Mouse (Mus musculus): ENCODE results near the gene Map3k14.
"Not testable (repeated sequence)": the region's sequence is repeated elsewhere in the genome, so short reads cannot be mapped to it uniquely, and the experiment has no call there.

The Map3k14 gene

GRCm38 (mm10) chr11:103267346-103268219 lies at the start of gene Map3k14:
Map3k14 (minus strand) TSS chr11:103267472.
- DNase-seq (ENCODE audit: low spot score in 2 of 2) = peak; percentile 99

GRCm38 (mm10) chr11:103315379-103315778 lies 48.1 kb upstream of the Map3k14 start:
- DNase-seq (ENCODE audit: low spot score in 2 of 2) = no peak

- no peak for DNase-seq (ENCODE audit: low spot score in 2 of 2)
Observed at GRCm38 (mm10) chr11:103314736-103315374, 47.6 kb upstream of the Map3k14 start.

- DNase-seq (ENCODE audit: low spot score in 2 of 2) = no peak
Observed at GRCm38 (mm10) chr11:103313542-103313941, 46.3 kb upstream of the Map3k14 start.

- no peak for DNase-seq (ENCODE audit: low spot score in 2 of 2)
Observed at GRCm38 (mm10) chr11:103312655-103313255, 45.5 kb upstream of the Map3k14 start.

GRCm38 (mm10) chr11:103311960-103312611 lies 44.8 kb upstream of the Map3k14 start:
- DNase-seq (ENCODE audit: low spot score in 2 of 2) = peak in 1 of 2 experiments; percentile 35

- DNase-seq (ENCODE audit: low spot score in 2 of 2) = no peak
Observed at GRCm38 (mm10) chr11:103309956-103310574, 42.8 kb upstream of the Map3k14 start.

- no peak for DNase-seq (ENCODE audit: low spot score in 2 of 2)
Observed at GRCm38 (mm10) chr11:103307910-103308309, 40.6 kb upstream of the Map3k14 start.

- no peak for DNase-seq (ENCODE audit: low spot score in 2 of 2)
Observed at GRCm38 (mm10) chr11:103304525-103304924, 37.3 kb upstream of the Map3k14 start.

GRCm38 (mm10) chr11:103294772-103295171 lies 27.5 kb upstream of the Map3k14 start:
- no peak for DNase-seq (ENCODE audit: low spot score in 2 of 2)

- DNase-seq (ENCODE audit: low spot score in 2 of 2) = no peak
Observed at GRCm38 (mm10) chr11:103294066-103294465, 26.8 kb upstream of the Map3k14 start.

GRCm38 (mm10) chr11:103292890-103293287 lies 25.6 kb upstream of the Map3k14 start:
- DNase-seq (ENCODE audit: low spot score in 2 of 2) = no peak

- DNase-seq (ENCODE audit: low spot score in 2 of 2) = no peak
Observed at GRCm38 (mm10) chr11:103292152-103292889, 25.0 kb upstream of the Map3k14 start.

GRCm38 (mm10) chr11:103290841-103291240 lies 23.6 kb upstream of the Map3k14 start:
- DNase-seq (ENCODE audit: low spot score in 2 of 2) = not testable (repeated sequence)

- DNase-seq (ENCODE audit: low spot score in 2 of 2) = no peak
Observed at GRCm38 (mm10) chr11:103288291-103288963, 21.2 kb upstream of the Map3k14 start.

- DNase-seq (ENCODE audit: low spot score in 2 of 2) = no peak
Observed at GRCm38 (mm10) chr11:103286910-103287309, 19.6 kb upstream of the Map3k14 start.

GRCm38 (mm10) chr11:103285951-103286350 lies 18.7 kb upstream of the Map3k14 start:
- DNase-seq (ENCODE audit: low spot score in 2 of 2) = no peak

GRCm38 (mm10) chr11:103285276-103285675 lies 18.0 kb upstream of the Map3k14 start:
- DNase-seq (ENCODE audit: low spot score in 2 of 2) = no peak

- DNase-seq (ENCODE audit: low spot score in 2 of 2) = no peak
Observed at GRCm38 (mm10) chr11:103281784-103282183, 14.5 kb upstream of the Map3k14 start.

- no peak for DNase-seq (ENCODE audit: low spot score in 2 of 2)
Observed at GRCm38 (mm10) chr11:103276450-103276849, 9.2 kb upstream of the Map3k14 start.

All from frontal cortex, postnatal 36 days (tissue).